Mouse (Mus musculus) olfactory bulb, adult 2 months (tissue): ENCODE data around the gene Ptgfr.

ENCODE experiments used
- CTCF ChIP-seq: fragments of 200-500 bp; IDR thresholded peaks from 2 replicates; pipeline ENCODE4 v1.5.1; 2012; ENCODE audit warnings: low read depth, mild to moderate bottlenecking, low read length, moderate library complexity; ENCODE audit not compliant: insufficient read depth
- POLR2A ChIP-seq: fragments of 200-500 bp; IDR thresholded peaks from 2 replicates; pipeline ENCODE4 v1.6.1; 2012; ENCODE audit warnings: mild to moderate bottlenecking, low read depth, low read length, moderate library complexity; ENCODE audit not compliant: insufficient read depth

GRCm38 (mm10) chr3:151883881-151884280 is 46.5 kb upstream of the Ptgfr start:
- TF ChIP-seq POLR2A (no peak), CTCF (no peak)
